Mouse (Mus musculus) lung, postnatal 0 days (tissue): ENCODE data around the gene Nek1.

Experiments used
- CTCF ChIP-seq: IDR thresholded peaks from 2 replicates; pipeline ENCODE4 v1.5.1; 2016; ENCODE audit warnings: antibody characterized with exemption, mild to moderate bottlenecking
- EP300 ChIP-seq: IDR thresholded peaks from 2 replicates; pipeline ENCODE4 v1.6.1; 2016; ENCODE audit warnings: antibody characterized with exemption, mild to moderate bottlenecking, control low read depth

DNA sequence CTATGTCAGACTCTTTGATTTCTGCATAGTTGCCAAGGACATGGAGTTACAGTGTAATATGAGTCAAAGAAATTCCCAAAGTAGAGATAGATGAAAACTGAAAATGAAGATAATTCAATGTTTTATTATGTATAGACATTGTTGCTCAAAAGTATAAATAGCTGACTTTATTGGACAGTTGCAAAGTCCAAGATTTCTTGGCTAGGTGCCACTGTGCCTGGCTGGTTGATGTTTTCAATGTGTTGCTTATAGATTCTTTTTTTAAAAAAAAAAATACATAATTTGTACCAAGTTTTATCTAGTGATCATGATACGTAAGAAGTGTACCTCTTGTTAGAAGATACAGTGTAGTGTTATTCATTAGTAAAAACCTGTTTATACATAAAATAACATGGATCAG lies 53.8 kb downstream of the Nek1 start:
- no peak for TF ChIP-seq CTCF
- TF ChIP-seq EP300 = no peak
